Mouse (Mus musculus): ENCODE data around the gene Elovl1.

Elovl1 gene

GRCm38 (mm10) chr4:118429215-118429895 is 1.5 kb downstream of the Elovl1 start:
- peak; percentile 28 for DNase-seq

- DNase-seq: no peak
Observed at GRCm38 (mm10) chr4:118432332-118432731, 4.4 kb downstream of the Elovl1 start.

GRCm38 (mm10) chr4:118436820-118437603 is 9.1 kb downstream of the Elovl1 start, which contains the start of gene Cdc20:
TSS of gene Cdc20 (minus strand) at chr4:118437352.
- DNase-seq: peak; percentile 86

GRCm38 (mm10) chr4:118437829-118438253 is 9.9 kb downstream of the Elovl1 start:
- DNase-seq: peak; percentile 67

GRCm38 (mm10) chr4:118445088-118445487 is 17.2 kb downstream of the Elovl1 start:
- no peak for DNase-seq

- no peak for DNase-seq
Observed at GRCm38 (mm10) chr4:118445781-118446414, 18.0 kb downstream of the Elovl1 start.

- no peak for DNase-seq
Observed at GRCm38 (mm10) chr4:118446415-118447153, 18.7 kb downstream of the Elovl1 start.

GRCm38 (mm10) chr4:118457345-118457975 is 29.6 kb downstream of the Elovl1 start, which contains the start of gene Mpl:
TSS of gene Mpl (minus strand) at chr4:118457513.
- DNase-seq: no peak

- no peak for DNase-seq
Observed at GRCm38 (mm10) chr4:118464956-118465355, 37.1 kb downstream of the Elovl1 start.

- no peak for DNase-seq
Observed at GRCm38 (mm10) chr4:118465697-118466163, 37.8 kb downstream of the Elovl1 start.

- DNase-seq: no peak
Observed at GRCm38 (mm10) chr4:118471281-118471680, 43.4 kb downstream of the Elovl1 start.

- DNase-seq: no peak
Observed at GRCm38 (mm10) chr4:118472687-118473086, 44.8 kb downstream of the Elovl1 start.

- DNase-seq: no peak
Observed at GRCm38 (mm10) chr4:118476773-118477530, 49.1 kb downstream of the Elovl1 start.
